Mouse (Mus musculus): ENCODE results near the gene Tmub1. TPM values are rescaled to one million over a fixed set of nuclear protein-coding genes. Genes with fewer than 3 reads are reported as not detected.
"Not testable (repeated sequence)": the region's sequence is repeated elsewhere in the genome, so short reads cannot be mapped to it uniquely, and the experiment has no call there.

The Tmub1 gene
- polyA plus RNA-seq, 1 experiment from 2014 or later: 21.4 TPM

DNA sequence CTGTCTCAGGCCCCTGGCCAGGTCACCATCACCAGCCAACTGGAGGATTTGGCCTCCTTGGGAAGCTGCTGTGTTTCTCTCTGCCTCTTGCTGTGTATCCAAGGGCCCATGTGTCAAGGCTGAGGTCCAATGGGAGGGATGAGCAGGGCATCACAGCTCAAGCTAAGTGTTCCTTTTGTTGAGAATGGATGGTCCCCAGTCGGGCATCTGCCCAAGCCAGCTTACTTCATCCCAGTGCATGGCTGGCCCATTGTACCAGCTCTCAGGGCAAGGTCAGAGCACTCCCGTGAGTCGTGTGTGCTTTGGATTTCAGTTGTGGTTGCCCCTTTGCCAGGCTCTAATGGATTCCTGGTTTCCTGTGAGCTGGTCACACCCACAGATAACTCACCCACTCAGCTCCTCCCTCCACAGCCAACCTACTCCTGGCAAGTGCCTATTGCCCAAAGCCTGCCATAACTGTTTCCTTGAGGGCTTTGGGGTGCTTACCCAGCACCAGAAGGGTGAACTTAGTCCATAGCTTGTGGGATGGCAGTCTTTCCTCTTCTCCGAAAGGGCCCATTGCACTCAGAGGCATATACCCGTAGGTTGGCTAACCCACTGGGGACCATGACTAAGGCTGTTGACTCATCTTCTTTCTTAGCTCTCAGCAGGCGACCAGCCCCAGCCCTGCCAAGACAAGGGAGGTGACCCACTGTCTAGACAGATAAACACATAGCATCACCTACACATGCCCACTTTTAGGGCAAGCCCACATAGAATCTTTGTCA lies 42.9 kb downstream of the Tmub1 start:
- H3K4me1 ChIP-seq: no peaks in the 10 kb centered on the region
- no peaks in the 10 kb centered on the region for H3K27me3 ChIP-seq
- H3K9me3 ChIP-seq (replicated peaks): no peaks in the 10 kb centered on the region
- H3K36me3 ChIP-seq: peaks cover 67% of the 10 kb centered on the region
- WGBS: 72% methylated on average over 6 of the region's 6 CpGs
- ATAC-seq (ENCODE audit: insufficient number of reproducible peaks, low FRiP score, low TSS enrichment, low read depth): no peak
- H3K9ac ChIP-seq: no peak overlapping the region
- no peak overlapping the region for H3K27ac ChIP-seq (replicated peaks)
- H3K4me2 ChIP-seq (replicated peaks): no peak overlapping the region
- no peak overlapping the region for H3K4me3 ChIP-seq (replicated peaks)

- no peak overlapping the region for H3K9ac ChIP-seq
- WGBS: 83% methylated on average over 9 of the region's 9 CpGs
- peaks cover 56% of the 10 kb centered on the region for H3K36me3 ChIP-seq
Observed at GRCm38 (mm10) chr5:24401969-24402368, 45.7 kb downstream of the Tmub1 start.

DNA sequence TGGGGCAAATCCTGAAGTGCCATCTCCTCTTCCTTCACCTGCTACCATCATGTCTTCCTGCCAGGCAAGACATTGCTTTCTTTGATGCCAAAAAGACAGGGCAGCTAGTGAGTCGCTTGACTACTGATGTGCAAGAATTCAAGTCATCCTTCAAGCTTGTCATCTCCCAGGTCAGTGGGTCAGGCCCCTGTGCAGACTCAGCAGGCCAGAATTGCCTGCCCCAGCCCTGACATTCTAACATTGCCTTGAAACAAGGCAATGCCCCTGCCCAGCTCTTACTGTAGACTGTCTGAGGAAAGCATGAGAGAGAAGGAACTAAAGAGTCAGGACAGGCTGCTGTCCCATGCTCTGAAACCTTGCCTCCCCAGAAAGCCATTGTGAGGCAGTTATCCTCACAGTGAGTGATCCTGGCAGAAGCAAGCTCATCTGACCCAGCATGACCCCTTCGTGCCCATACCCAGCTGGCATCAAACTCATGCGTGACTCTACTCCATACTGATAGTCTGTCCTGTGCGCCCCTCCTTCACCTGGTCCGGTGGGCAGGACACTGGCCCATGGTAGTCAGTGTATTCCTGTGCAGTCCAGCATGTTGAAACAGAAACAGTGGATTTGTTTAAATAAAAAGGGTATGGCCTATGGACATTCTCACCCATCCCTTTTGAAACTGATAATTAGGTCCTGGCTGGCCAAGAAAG lies 46.6 kb downstream of the Tmub1 start:
- Histone ChIP-seq H3K4me1 (no peaks in the 10 kb centered on the region), H3K36me3 (peaks cover 48% of the 10 kb centered on the region), H3K27ac (replicated peaks) (no peak overlapping the region), H3K9ac (no peak overlapping the region), H3K4me2 (replicated peaks) (no peak overlapping the region), H3K27me3 (no peaks in the 10 kb centered on the region), H3K4me3 (replicated peaks) (no peak overlapping the region), H3K9me3 (replicated peaks) (no peaks in the 10 kb centered on the region)
- WGBS: 90% methylated on average over 5 of the region's 5 CpGs
- ATAC-seq (ENCODE audit: insufficient number of reproducible peaks, low FRiP score, low TSS enrichment, low read depth): no peak

More at GRCm38 (mm10) chr5:24401969-24402368, 45.7 kb downstream of the Tmub1 start:
- Histone ChIP-seq H3K27me3 (no peaks in the 10 kb centered on the region), H3K4me2 (replicated peaks) (no peak overlapping the region), H3K4me1 (no peaks in the 10 kb centered on the region), H3K9me3 (replicated peaks) (no peaks in the 10 kb centered on the region), H3K4me3 (replicated peaks) (no peak overlapping the region), H3K27ac (replicated peaks) (no peak overlapping the region)
- ATAC-seq (ENCODE audit: insufficient number of reproducible peaks, low FRiP score, low TSS enrichment, low read depth): no peak

GRCm38 (mm10) chr5:24400362-24400761 lies 47.3 kb downstream of the Tmub1 start:
- H3K4me3 ChIP-seq (replicated peaks): no peak overlapping the region
- no peak overlapping the region for H3K9ac ChIP-seq
- WGBS: 91% methylated on average over 11 of the region's 11 CpGs
- peak; percentile 32; the same call in 1 of the 2 replicates for ATAC-seq (ENCODE audit: insufficient number of reproducible peaks, low FRiP score, low TSS enrichment, low read depth)
- H3K4me2 ChIP-seq (replicated peaks): no peak overlapping the region
- no peaks in the 10 kb centered on the region for H3K9me3 ChIP-seq (replicated peaks)
- H3K27me3 ChIP-seq: no peaks in the 10 kb centered on the region
- peaks cover 44% of the 10 kb centered on the region for H3K36me3 ChIP-seq
- H3K27ac ChIP-seq (replicated peaks): no peak overlapping the region
- H3K4me1 ChIP-seq: no peaks in the 10 kb centered on the region

DNA sequence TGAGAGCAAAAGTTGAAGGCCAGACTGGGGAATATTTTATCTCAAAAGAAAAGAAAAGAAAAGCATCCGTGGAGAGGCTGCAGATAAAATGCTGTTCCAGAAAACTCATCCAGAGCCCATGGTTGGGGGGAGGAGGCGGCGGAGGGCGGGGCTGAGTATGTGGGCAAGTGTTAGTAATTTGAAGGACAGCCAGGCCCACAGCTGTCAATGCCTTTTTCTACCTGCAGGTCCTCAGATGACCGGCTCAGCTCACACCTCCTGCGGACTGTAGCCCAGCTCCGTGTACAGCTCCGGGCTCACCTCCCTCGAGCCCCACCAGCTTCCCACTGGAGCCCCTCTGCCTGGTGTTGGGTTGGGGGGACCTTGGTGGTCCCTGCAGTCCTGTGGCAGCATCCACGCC lies 48.0 kb downstream of the Tmub1 start:
- 80% methylated on average over 10 of the region's 10 CpGs for WGBS
- H3K4me1 ChIP-seq: peaks cover 5% of the 10 kb centered on the region
- H3K9me3 ChIP-seq (replicated peaks): no peaks in the 10 kb centered on the region
- ATAC-seq (ENCODE audit: insufficient number of reproducible peaks, low FRiP score, low TSS enrichment, low read depth): no peak
- no peak overlapping the region for H3K4me3 ChIP-seq (replicated peaks)
- H3K36me3 ChIP-seq: peaks cover 42% of the 10 kb centered on the region
- H3K9ac ChIP-seq: no peak overlapping the region
- no peak overlapping the region for H3K27ac ChIP-seq (replicated peaks)
- H3K27me3 ChIP-seq: no peaks in the 10 kb centered on the region
- no peak overlapping the region for H3K4me2 ChIP-seq (replicated peaks)

DNA sequence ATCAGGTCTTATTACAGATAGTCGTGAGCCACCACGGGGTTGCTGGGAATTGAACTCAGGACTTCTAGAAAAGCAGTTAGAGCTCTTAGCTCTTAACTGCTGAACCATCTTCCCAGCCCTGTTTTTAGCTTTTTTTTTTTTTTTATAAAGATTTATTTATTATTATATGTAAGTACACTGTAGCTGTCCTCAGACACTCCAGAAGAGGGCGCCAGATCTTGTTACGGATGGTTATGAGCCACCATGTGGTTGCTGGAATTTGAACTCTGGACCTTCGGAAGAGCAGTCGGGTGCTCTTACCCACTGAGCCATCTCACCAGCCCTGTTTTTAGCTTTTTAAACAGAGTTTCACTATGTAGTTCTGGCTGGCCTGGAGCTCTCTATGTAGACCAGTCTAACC lies 51.4 kb downstream of the Tmub1 start:
- Histone ChIP-seq H3K4me1 (peaks cover 12% of the 10 kb centered on the region), H3K36me3 (peaks cover 11% of the 10 kb centered on the region; the same call in 1 of the 2 replicates)
- 85% methylated on average over 6 of the region's 6 CpGs for WGBS
- not testable (repeated sequence) for H3K4me2 ChIP-seq (replicated peaks); H3K27me3 ChIP-seq; H3K4me3 ChIP-seq (replicated peaks); ATAC-seq (ENCODE audit: insufficient number of reproducible peaks, low FRiP score, low TSS enrichment, low read depth); H3K27ac ChIP-seq (replicated peaks); H3K9me3 ChIP-seq (replicated peaks); H3K9ac ChIP-seq

Other genes with a start within 250 kb of the Tmub1 start
- 4.8 and 5.1 TPM in 2 replicates for gene Kcnh2, start 96.2 kb downstream of the Tmub1 start, polyA plus RNA-seq (2015; fragmentation: Nextera tagmentation; extraction: Ambion mirVana)
- gene Nos3, start 83.0 kb downstream of the Tmub1 start, polyA plus RNA-seq (2015; fragmentation: Nextera tagmentation; extraction: Ambion mirVana): 6.5 and 6.9 TPM in 2 replicates
- 3.9 and 4.7 TPM in 2 replicates for gene Atg9b, start 55.7 kb downstream of the Tmub1 start, polyA plus RNA-seq (2015; fragmentation: Nextera tagmentation; extraction: Ambion mirVana)
- gene Abcb8, start 54.2 kb downstream of the Tmub1 start, polyA plus RNA-seq (2015; fragmentation: Nextera tagmentation; extraction: Ambion mirVana): 40.7 and 47.0 TPM in 2 replicates
- 0.95 and 1.6 TPM in 2 replicates for gene Asic3, start 34.5 kb downstream of the Tmub1 start, polyA plus RNA-seq (2015; fragmentation: Nextera tagmentation; extraction: Ambion mirVana)
- 52.9 and 54.1 TPM in 2 replicates for gene Cdk5, start 24.3 kb downstream of the Tmub1 start, polyA plus RNA-seq (2015; fragmentation: Nextera tagmentation; extraction: Ambion mirVana)
- 37.6 and 38.9 TPM in 2 replicates for gene Slc4a2, start 24.0 kb downstream of the Tmub1 start, polyA plus RNA-seq (2015; fragmentation: Nextera tagmentation; extraction: Ambion mirVana)
- gene Fastk, start 2.6 kb downstream of the Tmub1 start, polyA plus RNA-seq (2015; fragmentation: Nextera tagmentation; extraction: Ambion mirVana): 123 and 135 TPM in 2 replicates
- 45.0 and 49.9 TPM in 2 replicates for gene Agap3, start 4.3 kb upstream of the Tmub1 start, polyA plus RNA-seq (2015; fragmentation: Nextera tagmentation; extraction: Ambion mirVana)
- gene Gbx1, start 79.3 kb upstream of the Tmub1 start, polyA plus RNA-seq (2015; fragmentation: Nextera tagmentation; extraction: Ambion mirVana): 0.07 TPM in 1 of 2 replicates, not detected in the other
- 1.1 and 1.2 TPM in 2 replicates for gene Asb10, start 93.1 kb upstream of the Tmub1 start, polyA plus RNA-seq (2015; fragmentation: Nextera tagmentation; extraction: Ambion mirVana)
- gene 4931409K22Rik, start 109.0 kb upstream of the Tmub1 start, polyA plus RNA-seq (2015; fragmentation: Nextera tagmentation; extraction: Ambion mirVana): 0.07 TPM in 1 of 2 replicates, not detected in the other
- 93.7 and 100 TPM in 2 replicates for gene Abcf2, start 129.6 kb upstream of the Tmub1 start, polyA plus RNA-seq (2015; fragmentation: Nextera tagmentation; extraction: Ambion mirVana)
- 30.3 and 33.1 TPM in 2 replicates for gene Chpf2, start 138.9 kb upstream of the Tmub1 start, polyA plus RNA-seq (2015; fragmentation: Nextera tagmentation; extraction: Ambion mirVana)
- 39.7 and 42.4 TPM in 2 replicates for gene Smarcd3, start 176.6 kb upstream of the Tmub1 start, polyA plus RNA-seq (2015; fragmentation: Nextera tagmentation; extraction: Ambion mirVana)
- gene Nub1, start 237.7 kb upstream of the Tmub1 start, polyA plus RNA-seq (2015; fragmentation: Nextera tagmentation; extraction: Ambion mirVana): 31.5 and 34.4 TPM in 2 replicates

Data from embryonic facial prominence, embryonic 15.5 days (tissue).